Mouse (Mus musculus): ENCODE measurements around the gene Psmc5.

DNA sequence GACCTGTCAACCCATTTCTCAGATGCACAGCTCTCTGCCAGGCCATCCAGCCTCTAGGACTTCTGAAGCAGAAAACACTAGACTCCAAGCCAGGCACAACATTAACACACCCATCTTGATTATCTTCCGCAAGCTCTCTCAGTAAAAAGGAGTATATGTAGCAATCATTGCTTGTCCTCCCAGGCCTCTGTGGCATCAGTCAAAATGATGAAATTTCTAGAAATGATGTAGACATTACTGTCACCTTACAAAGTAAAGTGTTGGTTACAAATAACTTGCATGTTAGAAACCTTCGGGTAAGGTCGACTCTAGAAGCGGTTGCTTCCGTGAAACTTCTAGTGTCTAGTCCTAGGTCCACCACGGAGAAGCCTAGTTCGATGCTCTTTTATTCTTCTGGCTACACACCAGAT is 40.5 kb upstream of the Psmc5 start:
- TF ChIP-seq POLR2A (IDR thresholded peaks at IDR 0.05; ENCODE audit: borderline replicate concordance, low read depth, low read length) (no peak), CTCF (IDR thresholded peaks at IDR 0.05; ENCODE audit: low read depth, low read length) (no peak)
